Mouse (Mus musculus) liver, embryonic 11.5 days (tissue): ENCODE data around the gene Ccdc34. TPM values are rescaled to one million over a fixed set of nuclear protein-coding genes. Genes with fewer than 3 reads are reported as not detected.

Source experiments
- ATAC-seq: fragments of 200-750 bp; cut with Nextera tagmentation; replicated peaks from 2 replicates; pipeline ENCODE4 v1.8.0; 2017; ENCODE audit warnings: moderate number of reproducible peaks, mild to moderate bottlenecking, moderate TSS enrichment, moderate library complexity; ENCODE audit not compliant: low FRiP score
- DNase-seq: peaks from one replicate; pipeline ENCODE4 v3.0.0-alpha.2; 2017; ENCODE audit warnings: low spot score
- H3K27ac ChIP-seq: fragments of 300-500 bp; sonication (generic); 2 replicates; pipeline ENCODE4 v1.5.1; 2014; ENCODE audit warnings: mild to moderate bottlenecking, low read depth, low read length, control low read depth
- H3K27me3 ChIP-seq: fragments of 300-500 bp; sonication (generic); replicated peaks from 2 replicates; pipeline ENCODE4 v1.6.1; 2014; ENCODE audit warnings: low read length, mixed read lengths; ENCODE audit not compliant: control insufficient read depth, insufficient read depth
- H3K36me3 ChIP-seq: fragments of 300-500 bp; sonication (generic); 2 replicates; pipeline ENCODE4 v1.6.1; 2014; ENCODE audit warnings: mild to moderate bottlenecking, low read length, moderate library complexity, mixed read lengths; ENCODE audit not compliant: control insufficient read depth, insufficient read depth
- H3K4me1 ChIP-seq: fragments of 300-500 bp; sonication (generic); replicated peaks from 2 replicates; pipeline ENCODE4 v1.6.1; 2014; ENCODE audit warnings: low read length, mixed read lengths; ENCODE audit not compliant: control insufficient read depth, insufficient read depth
- H3K4me2 ChIP-seq: fragments of 300-500 bp; sonication (generic); 2 replicates; pipeline ENCODE4 v1.6.1; 2014; ENCODE audit warnings: mild to moderate bottlenecking, control low read depth, moderate library complexity
- H3K4me3 ChIP-seq: fragments of 300-500 bp; sonication (generic); 2 replicates; pipeline ENCODE4 v1.5.1; 2014; ENCODE audit warnings: low read depth, low read length, control low read depth
- H3K9ac ChIP-seq: fragments of 300-500 bp; sonication (generic); 2 replicates; pipeline ENCODE4 v1.6.1; 2014; ENCODE audit warnings: low read depth, low read length, control low read depth
- H3K9me3 ChIP-seq: fragments of 300-500 bp; sonication (generic); 2 replicates; pipeline ENCODE4 v1.6.1; 2016; ENCODE audit warnings: low read length, inconsistent platforms, mixed read lengths; ENCODE audit not compliant: control insufficient read depth
- WGBS: fragments of 180-500 bp; shearing (Covaris S2); extraction: QIAGEN DNeasy Blood & Tissue Kit; methylation state at CpG from one replicate; pipeline ENCODE4 v1.1.7; 2014; 5-methylcytosine and 5-hydroxymethylcytosine counted together
- polyA plus RNA-seq: library from polyadenylated mRNA; unstranded; fragments of >200 nt; fragmentation: Nextera tagmentation; extraction: Ambion mirVana; gene quantifications from 2 replicates; pipeline ENCODE4 v1.2.1, GENCODE M21; 2014

Gene Ccdc34
- polyA plus RNA-seq, 1 experiment from 2014 or later, result 42.5 TPM

GRCm38 (mm10) chr2:110037221-110037620 is 19.6 kb downstream of the Ccdc34 start:
- Histone ChIP-seq H3K4me3 (no peak overlapping the region), H3K27ac (peak overlapping the region; percentile 11; the same call in 1 of the 2 replicates), H3K36me3 (peaks cover 2% of the 10 kb centered on the region; the same call in 1 of the 2 replicates), H3K9ac (no peak overlapping the region), H3K27me3 (no peaks in the 10 kb centered on the region), H3K4me1 (0 out of 2 replicates have a peak, but pooled peaks cover 6% of the 10 kb centered on the region), H3K9me3 (no peaks in the 10 kb centered on the region), H3K4me2 (no peak overlapping the region)
- DNase-seq (no peak), ATAC-seq (no peak; the same call in 1 of the 2 replicates)
- WGBS, result 82% methylated on average over 2 of the region's 2 CpGs

GRCm38 (mm10) chr2:110038341-110038740 is 20.7 kb downstream of the Ccdc34 start:
- no peak overlapping the region for H3K9ac ChIP-seq
- H3K9me3 ChIP-seq, result no peaks in the 10 kb centered on the region
- ATAC-seq, result no peak
- H3K27me3 ChIP-seq, result no peaks in the 10 kb centered on the region
- no peak overlapping the region for H3K27ac ChIP-seq
- H3K36me3 ChIP-seq, result 0 out of 2 replicates have a peak, but pooled peaks cover under 1% of the 10 kb centered on the region
- no peak for DNase-seq
- H3K4me1 ChIP-seq, result 0 out of 2 replicates have a peak, but pooled peaks cover 6% of the 10 kb centered on the region
- H3K4me2 ChIP-seq, result no peak overlapping the region
- 83% methylated on average over 5 of the region's 5 CpGs for WGBS
- no peak overlapping the region for H3K4me3 ChIP-seq

GRCm38 (mm10) chr2:110042861-110043760 is 25.5 kb downstream of the Ccdc34 start:
- H3K36me3 ChIP-seq, result no peaks in the 10 kb centered on the region
- DNase-seq (no peak), ATAC-seq (no peak)
- no peak overlapping the region for H3K4me2 ChIP-seq
- no peaks in the 10 kb centered on the region for H3K27me3 ChIP-seq
- H3K4me1 ChIP-seq, result no peaks in the 10 kb centered on the region
- H3K9ac ChIP-seq, result no peak overlapping the region
- H3K9me3 ChIP-seq, result no peaks in the 10 kb centered on the region
- no peak overlapping the region for H3K27ac ChIP-seq
- WGBS, result 73% methylated on average over 5 of the region's 5 CpGs
- no peak overlapping the region for H3K4me3 ChIP-seq

- 72% methylated on average over 4 of the region's 4 CpGs for WGBS
- Histone ChIP-seq H3K9ac (no peak overlapping the region), H3K27me3 (no peaks in the 10 kb centered on the region), H3K4me3 (no peak overlapping the region), H3K4me2 (no peak overlapping the region), H3K36me3 (no peaks in the 10 kb centered on the region), H3K4me1 (no peaks in the 10 kb centered on the region), H3K27ac (no peak overlapping the region), H3K9me3 (no peaks in the 10 kb centered on the region)
- ATAC-seq (no peak), DNase-seq (no peak)
These were observed 40.8 kb downstream of the Ccdc34 start for GRCm38 (mm10) chr2:110058424-110058823.

- WGBS, result 81% methylated on average over 1 of the region's 1 CpGs
- ATAC-seq, result no peak
- Histone ChIP-seq H3K27ac (no peak overlapping the region), H3K4me3 (no peak overlapping the region), H3K9me3 (no peaks in the 10 kb centered on the region), H3K27me3 (no peaks in the 10 kb centered on the region), H3K9ac (no peak overlapping the region), H3K4me1 (no peaks in the 10 kb centered on the region), H3K36me3 (no peaks in the 10 kb centered on the region), H3K4me2 (no peak overlapping the region)
- no peak for DNase-seq
These were observed 45.5 kb downstream of the Ccdc34 start for GRCm38 (mm10) chr2:110063131-110063530.

- no peak overlapping the region for H3K4me3 ChIP-seq
- no peaks in the 10 kb centered on the region for H3K9me3 ChIP-seq
- H3K27ac ChIP-seq, result no peak overlapping the region
- H3K36me3 ChIP-seq, result no peaks in the 10 kb centered on the region
- H3K9ac ChIP-seq, result no peak overlapping the region
- no peak for DNase-seq
- H3K27me3 ChIP-seq, result no peaks in the 10 kb centered on the region
- no peak for ATAC-seq
- no peaks in the 10 kb centered on the region for H3K4me1 ChIP-seq
- H3K4me2 ChIP-seq, result no peak overlapping the region
These were observed 51.3 kb downstream of the Ccdc34 start for GRCm38 (mm10) chr2:110068916-110069315.

- H3K27ac ChIP-seq, result no peak overlapping the region
- ATAC-seq (no peak), DNase-seq (no peak)
These were observed 55.4 kb downstream of the Ccdc34 start for GRCm38 (mm10) chr2:110073023-110073422.

GRCm38 (mm10) chr2:110074646-110075452 is 57.2 kb downstream of the Ccdc34 start:
- Histone ChIP-seq H3K4me3 (no peak overlapping the region), H3K27ac (no peak overlapping the region), H3K4me1 (peaks cover 5% of the 10 kb centered on the region; the same call in 1 of the 2 replicates), H3K36me3 (no peaks in the 10 kb centered on the region), H3K4me2 (no peak overlapping the region), H3K9ac (no peak overlapping the region), H3K27me3 (no peaks in the 10 kb centered on the region), H3K9me3 (no peaks in the 10 kb centered on the region)
- 86% methylated on average over 6 of the region's 6 CpGs for WGBS
- ATAC-seq (no peak), DNase-seq (no peak)

More at GRCm38 (mm10) chr2:110073023-110073422, 55.4 kb downstream of the Ccdc34 start:
- Histone ChIP-seq H3K4me3 (no peak overlapping the region), H3K9me3 (no peaks in the 10 kb centered on the region), H3K4me2 (no peak overlapping the region), H3K4me1 (peaks cover 5% of the 10 kb centered on the region; the same call in 1 of the 2 replicates), H3K36me3 (no peaks in the 10 kb centered on the region), H3K9ac (no peak overlapping the region), H3K27me3 (no peaks in the 10 kb centered on the region)
- 65% methylated on average over 6 of the region's 6 CpGs for WGBS
